Mouse (Mus musculus): ENCODE data around the gene Gzmm. TPM values are rescaled to one million over a fixed set of nuclear protein-coding genes. Genes with fewer than 3 reads are reported as not detected.

Gene Gzmm
- polyA plus RNA-seq, 1 experiment = 0.51 TPM

DNA sequence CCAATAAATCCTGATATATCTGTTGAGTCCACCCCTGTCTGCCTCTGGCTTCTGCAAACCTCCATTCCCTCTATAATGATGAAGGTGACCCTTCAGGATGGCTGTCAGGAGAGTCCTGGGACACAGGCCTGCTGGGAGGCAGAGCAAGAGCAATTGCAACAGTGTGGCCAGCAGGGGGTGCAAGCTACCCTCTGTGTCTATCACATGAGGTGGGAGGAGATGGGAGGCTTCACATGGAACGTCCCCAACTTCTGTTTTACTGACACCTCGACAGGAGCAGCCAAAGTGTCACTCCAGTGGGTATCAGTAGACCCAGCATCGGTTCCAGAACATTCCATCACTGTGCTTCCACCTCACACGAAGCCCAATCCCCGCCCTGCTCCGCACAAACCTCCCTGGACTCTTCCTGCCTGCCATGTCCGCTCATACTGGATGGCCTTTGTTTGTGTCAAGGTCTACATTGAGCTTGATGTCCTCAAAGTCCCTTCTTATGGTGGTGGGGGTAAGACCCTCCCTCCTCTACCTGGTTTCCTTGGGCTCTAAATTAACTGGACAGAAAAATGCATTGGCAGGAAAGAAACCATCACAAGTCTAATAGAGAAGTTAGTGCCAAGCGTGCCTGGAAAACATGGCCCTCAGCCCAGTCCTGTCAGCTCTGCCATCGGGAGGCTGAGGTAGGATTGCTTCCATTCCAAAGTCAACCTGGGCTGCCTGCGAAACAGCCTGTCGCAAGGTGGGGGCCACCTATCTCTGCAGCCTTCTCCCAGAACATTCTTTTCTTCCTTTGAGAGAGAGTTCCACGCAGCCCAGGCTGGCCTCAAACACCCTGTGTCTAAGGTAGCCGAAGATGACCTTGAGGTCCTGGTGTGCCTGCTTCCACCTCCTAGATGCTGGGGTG, 6.7 kb downstream of the Gzmm start:
- Histone ChIP-seq H3K4me3 (ENCODE audit: insufficient read depth, poor library complexity, severe bottlenecking) (no peak overlapping the region), H3ac (ENCODE audit: control insufficient read depth, insufficient read length, low read depth) (no peak overlapping the region), H3K79me2 (ENCODE audit: control insufficient read depth, insufficient read depth) (no peaks in the 10 kb centered on the region), H3K36me3 (ENCODE audit: control insufficient read depth, insufficient read depth) (no peaks in the 10 kb centered on the region), H3K27me3 (ENCODE audit: control insufficient read depth, insufficient read depth, insufficient read length) (no peaks in the 10 kb centered on the region), H3K79me3 (ENCODE audit: low read depth) (no peaks in the 10 kb centered on the region)
- TF ChIP-seq CTCF (IDR thresholded peaks at IDR 0.05; ENCODE audit: control insufficient read depth, insufficient read depth, insufficient read length) (peak; percentile 94), MYOD1 (IDR thresholded peaks at IDR 0.05; ENCODE audit: control insufficient read depth, insufficient read length, low read depth) (no peak)

GRCm38 (mm10) chr10:79696129-79696651, 7.4 kb downstream of the Gzmm start:
- H3K4me3 ChIP-seq (ENCODE audit: insufficient read depth, poor library complexity, severe bottlenecking) = no peak overlapping the region
- no peaks in the 10 kb centered on the region for H3K79me3 ChIP-seq (ENCODE audit: low read depth)
- no peaks in the 10 kb centered on the region for H3K27me3 ChIP-seq (ENCODE audit: control insufficient read depth, insufficient read depth, insufficient read length)
- TF ChIP-seq FOSL1 (IDR thresholded peaks at IDR 0.05; ENCODE audit: insufficient read depth, low read length, poor library complexity, severe bottlenecking) = no peak
- no peak for TF ChIP-seq MYOG (IDR thresholded peaks at IDR 0.05; ENCODE audit: control insufficient read depth, extremely low read depth, insufficient read length)
- no peak for TF ChIP-seq USF1 (IDR thresholded peaks at IDR 0.05; ENCODE audit: low read depth)
- TF ChIP-seq CTCF (IDR thresholded peaks at IDR 0.05; ENCODE audit: control insufficient read depth, insufficient read depth, insufficient read length) = no peak
- TF ChIP-seq MAX (IDR thresholded peaks at IDR 0.05) = no peak
- no peak for TF ChIP-seq MYOD1 (IDR thresholded peaks at IDR 0.05; ENCODE audit: control insufficient read depth, insufficient read length, low read depth)
- TF ChIP-seq CEBPB (IDR thresholded peaks at IDR 0.05; ENCODE audit: low read depth) = no peak
- H3K36me3 ChIP-seq (ENCODE audit: control insufficient read depth, insufficient read depth) = no peaks in the 10 kb centered on the region
- no peaks in the 10 kb centered on the region for H3K79me2 ChIP-seq (ENCODE audit: control insufficient read depth, insufficient read depth)
- no peak overlapping the region for H3ac ChIP-seq (ENCODE audit: control insufficient read depth, insufficient read length, low read depth)

DNA sequence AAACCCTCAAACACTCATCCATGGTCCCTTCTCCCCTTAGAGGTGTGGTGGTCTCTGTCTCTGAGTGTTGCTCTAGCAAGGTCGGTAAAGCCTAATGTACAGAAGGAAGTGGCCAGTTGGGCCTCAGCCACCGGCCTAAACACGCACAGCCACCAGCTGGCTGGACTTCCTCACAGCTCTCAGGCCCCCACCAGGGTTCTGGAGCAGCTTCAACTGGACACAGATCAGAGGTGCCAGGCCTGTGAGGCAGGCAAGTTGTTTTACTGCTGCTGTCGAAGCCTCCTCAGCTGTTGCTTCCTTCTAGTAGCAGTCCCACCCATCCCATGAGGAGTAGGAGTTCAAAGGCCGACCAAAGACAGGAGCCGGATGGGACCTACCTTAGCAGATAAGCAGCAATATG, 9.1 kb downstream of the Gzmm start:
- Histone ChIP-seq H3K79me2 (ENCODE audit: control insufficient read depth, insufficient read depth) (no peaks in the 10 kb centered on the region), H3ac (ENCODE audit: control insufficient read depth, insufficient read length, low read depth) (no peak overlapping the region), H3K36me3 (ENCODE audit: control insufficient read depth, insufficient read depth) (no peaks in the 10 kb centered on the region), H3K4me3 (ENCODE audit: insufficient read depth, poor library complexity, severe bottlenecking) (no peak overlapping the region), H3K27me3 (ENCODE audit: control insufficient read depth, insufficient read depth, insufficient read length) (no peaks in the 10 kb centered on the region), H3K79me3 (ENCODE audit: low read depth) (no peaks in the 10 kb centered on the region)
- TF ChIP-seq MYOG (IDR thresholded peaks at IDR 0.05; ENCODE audit: control insufficient read depth, extremely low read depth, insufficient read length) = no peak
- no peak for TF ChIP-seq MYOD1 (IDR thresholded peaks at IDR 0.05; ENCODE audit: control insufficient read depth, insufficient read length, low read depth)
- TF ChIP-seq CTCF (IDR thresholded peaks at IDR 0.05; ENCODE audit: control insufficient read depth, insufficient read depth, insufficient read length) = no peak
- TF ChIP-seq MAX (IDR thresholded peaks at IDR 0.05) = no peak
- no peak for TF ChIP-seq FOSL1 (IDR thresholded peaks at IDR 0.05; ENCODE audit: insufficient read depth, low read length, poor library complexity, severe bottlenecking)
- no peak for TF ChIP-seq CEBPB (IDR thresholded peaks at IDR 0.05; ENCODE audit: low read depth)
- TF ChIP-seq USF1 (IDR thresholded peaks at IDR 0.05; ENCODE audit: low read depth) = no peak

GRCm38 (mm10) chr10:79698459-79698858, 9.6 kb downstream of the Gzmm start:
- no peak for TF ChIP-seq CTCF (IDR thresholded peaks at IDR 0.05; ENCODE audit: control insufficient read depth, insufficient read depth, insufficient read length)
- no peak for TF ChIP-seq MAX (IDR thresholded peaks at IDR 0.05)
- no peak for TF ChIP-seq CEBPB (IDR thresholded peaks at IDR 0.05; ENCODE audit: low read depth)
- H3K79me2 ChIP-seq (ENCODE audit: control insufficient read depth, insufficient read depth) = no peaks in the 10 kb centered on the region
- no peaks in the 10 kb centered on the region for H3K36me3 ChIP-seq (ENCODE audit: control insufficient read depth, insufficient read depth)
- H3ac ChIP-seq (ENCODE audit: control insufficient read depth, insufficient read length, low read depth) = no peak overlapping the region
- no peak overlapping the region for H3K4me3 ChIP-seq (ENCODE audit: insufficient read depth, poor library complexity, severe bottlenecking)
- no peaks in the 10 kb centered on the region for H3K27me3 ChIP-seq (ENCODE audit: control insufficient read depth, insufficient read depth, insufficient read length)
- no peaks in the 10 kb centered on the region for H3K79me3 ChIP-seq (ENCODE audit: low read depth)

- TF ChIP-seq FOSL1 (IDR thresholded peaks at IDR 0.05; ENCODE audit: insufficient read depth, low read length, poor library complexity, severe bottlenecking) (no peak), MYOG (IDR thresholded peaks at IDR 0.05; ENCODE audit: control insufficient read depth, extremely low read depth, insufficient read length) (no peak), USF1 (IDR thresholded peaks at IDR 0.05; ENCODE audit: low read depth) (no peak), CTCF (IDR thresholded peaks at IDR 0.05; ENCODE audit: control insufficient read depth, insufficient read depth, insufficient read length) (no peak), CEBPB (IDR thresholded peaks at IDR 0.05; ENCODE audit: low read depth) (no peak), MYOD1 (IDR thresholded peaks at IDR 0.05; ENCODE audit: control insufficient read depth, insufficient read length, low read depth) (no peak), MAX (IDR thresholded peaks at IDR 0.05) (no peak)
- Histone ChIP-seq H3K36me3 (ENCODE audit: control insufficient read depth, insufficient read depth) (no peaks in the 10 kb centered on the region), H3K4me3 (ENCODE audit: insufficient read depth, poor library complexity, severe bottlenecking) (no peak overlapping the region), H3K79me2 (ENCODE audit: control insufficient read depth, insufficient read depth) (peaks cover 15% of the 10 kb centered on the region), H3K27me3 (ENCODE audit: control insufficient read depth, insufficient read depth, insufficient read length) (no peaks in the 10 kb centered on the region), H3ac (ENCODE audit: control insufficient read depth, insufficient read length, low read depth) (no peak overlapping the region), H3K79me3 (ENCODE audit: low read depth) (peaks cover 13% of the 10 kb centered on the region)
Measured at GRCm38 (mm10) chr10:79700676-79701075, 11.9 kb downstream of the Gzmm start.

Data from C2C12 (cell line).